Mouse (Mus musculus) CD8-positive naive resting alpha-beta T cell, adult 2 months (primary cell): ENCODE results near the gene Trim44.

Source experiments
- DNase-seq, 2 experiments: peaks; one replicate each; pipeline ENCODE4 v3.0.0; 2022; ENCODE audit warnings: low read depth in 2 of 2, low spot score in 2 of 2

The Trim44 gene

DNA sequence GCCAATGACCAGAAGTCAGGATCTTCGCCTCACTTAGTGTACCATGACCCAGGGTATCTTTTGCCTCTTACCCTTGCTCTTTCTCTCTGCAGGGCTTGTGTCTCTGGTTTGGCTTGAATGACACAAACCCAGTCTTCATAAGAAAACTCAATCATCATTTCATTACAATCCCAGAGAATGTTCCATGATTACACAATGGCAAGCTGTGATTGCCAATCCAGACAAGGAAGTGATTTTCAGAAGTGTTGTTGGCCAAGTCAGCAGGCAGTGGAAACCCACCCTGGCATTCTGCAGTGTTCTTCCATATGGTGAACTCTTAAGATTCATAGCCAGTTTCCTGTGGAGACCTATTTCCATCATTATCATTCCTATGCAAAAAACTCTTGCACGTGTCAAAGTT is 116.1 kb downstream of the Trim44 start:
- DNase-seq: no peak

DNA sequence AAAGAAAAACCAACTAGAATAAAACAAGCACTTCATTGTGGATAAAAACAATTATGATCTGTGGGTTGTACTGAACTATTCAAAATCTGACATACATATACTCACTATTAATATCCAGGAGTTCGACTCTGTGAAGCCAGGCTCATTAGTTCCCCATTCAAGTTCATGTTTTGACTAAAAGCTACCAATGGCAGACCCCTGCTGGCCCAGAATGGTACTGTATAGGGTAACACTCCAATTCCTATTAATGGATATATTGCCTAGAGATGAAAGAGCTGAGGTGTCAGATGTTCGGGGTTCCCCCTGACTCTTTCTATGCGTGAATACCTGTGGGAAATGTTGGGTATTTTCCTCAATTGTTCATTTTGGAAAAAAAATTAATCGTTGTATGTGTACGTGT is 117.6 kb downstream of the Trim44 start:
- DNase-seq: peak; percentile 19 to 45

DNA sequence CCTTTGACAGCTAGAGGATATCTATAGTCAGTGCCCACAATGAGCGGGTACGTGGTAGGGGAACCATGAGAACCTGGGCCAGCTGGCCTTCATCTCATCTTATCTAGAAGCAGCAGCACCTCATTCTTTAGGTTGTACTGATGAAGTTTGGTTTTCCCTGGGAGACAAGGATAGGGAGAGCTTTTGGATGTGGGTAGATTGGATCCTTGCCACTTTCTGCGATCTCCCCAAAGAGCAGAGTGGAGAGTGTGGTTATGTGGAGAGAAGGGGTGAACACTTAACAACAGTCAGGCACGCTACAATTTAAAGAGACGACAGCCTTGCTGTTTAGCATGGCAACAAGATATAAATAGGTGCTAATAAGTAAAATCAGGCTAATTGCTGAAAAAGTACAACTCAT is 119.0 kb downstream of the Trim44 start:
- no peak for DNase-seq

DNA sequence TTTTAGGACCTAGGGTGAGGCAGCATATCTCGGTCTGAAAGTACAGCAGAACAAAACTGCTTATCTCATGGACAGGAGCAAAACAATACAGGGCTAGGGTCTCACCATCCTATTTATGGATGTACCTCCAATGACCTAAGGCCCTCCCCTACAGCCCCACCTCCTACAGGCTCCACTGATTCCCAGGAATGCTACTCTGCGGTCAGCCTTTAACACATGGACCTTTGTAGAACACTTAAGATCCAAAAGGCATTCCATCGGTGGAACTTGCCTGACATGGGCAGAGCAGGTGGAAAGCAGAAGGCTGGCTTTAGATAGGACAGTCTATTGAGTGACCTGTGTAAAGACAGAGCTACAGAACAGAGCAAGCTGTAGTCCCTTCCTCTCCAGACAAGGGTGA is 120.3 kb downstream of the Trim44 start:
- no peak for DNase-seq

DNA sequence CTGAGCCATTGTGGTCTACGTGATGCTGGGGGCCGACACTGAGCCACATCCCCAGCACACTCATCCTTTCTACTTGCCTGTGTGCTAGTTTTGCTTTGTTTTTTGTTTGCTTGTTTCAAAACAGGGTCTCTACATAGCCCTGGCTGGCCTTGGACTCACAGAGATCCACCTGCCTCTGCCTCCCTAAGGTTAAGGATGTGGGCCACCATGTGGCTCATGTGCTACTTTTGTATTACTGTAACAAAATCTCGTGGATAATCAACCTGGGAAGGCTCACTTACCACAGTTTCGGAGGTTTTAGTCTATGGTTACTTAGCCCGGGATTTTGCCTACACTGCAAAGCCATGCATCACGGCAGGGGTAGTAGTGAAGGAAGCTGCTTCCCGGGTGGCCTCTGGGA is 125.5 kb downstream of the Trim44 start:
- no peak for DNase-seq

DNA sequence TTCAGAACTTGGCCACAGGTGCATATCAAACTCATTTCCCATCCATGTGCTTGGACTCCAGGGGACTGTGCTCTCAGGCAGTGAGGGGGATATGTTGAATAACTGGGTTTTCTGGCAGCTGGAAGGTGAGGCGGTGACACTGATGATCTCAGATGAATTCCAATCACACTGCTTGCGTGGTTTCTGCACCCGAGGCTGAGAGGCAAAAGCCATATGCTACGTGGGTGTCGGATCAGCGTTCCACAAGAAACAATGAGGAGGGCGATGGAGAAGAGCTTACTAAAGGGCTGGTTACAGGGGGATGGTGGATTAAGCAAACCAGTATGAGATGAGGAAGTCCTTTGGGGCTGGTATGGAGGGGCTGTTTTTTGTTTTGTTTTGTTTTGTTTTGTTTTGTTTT is 127.8 kb downstream of the Trim44 start:
- no peak for DNase-seq

- DNase-seq: no peak
These were observed 129.7 kb downstream of the Trim44 start for GRCm38 (mm10) chr2:102277946-102278345.

DNA sequence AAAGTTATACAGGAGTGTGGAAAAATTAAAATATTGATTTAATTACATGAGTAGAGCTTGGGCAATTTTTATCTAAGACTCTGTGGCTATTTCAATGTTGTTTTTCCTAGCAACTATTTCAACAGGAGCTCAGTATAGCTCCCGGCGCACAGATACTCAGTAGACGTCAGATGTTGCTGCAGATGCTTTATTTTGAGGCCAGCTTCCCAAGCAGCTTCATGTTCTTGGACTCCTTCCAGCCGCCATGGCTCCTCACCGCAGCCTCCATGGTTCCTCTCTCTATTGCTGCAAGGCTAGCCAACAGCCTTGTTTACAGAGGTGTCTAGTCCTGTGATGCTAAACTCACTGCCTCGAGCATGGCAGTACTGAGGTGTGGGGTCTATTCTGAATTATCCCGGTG is 134.3 kb downstream of the Trim44 start:
- no peak for DNase-seq

- no peak for DNase-seq
These were observed 139.9 kb downstream of the Trim44 start for GRCm38 (mm10) chr2:102267582-102268339.

DNA sequence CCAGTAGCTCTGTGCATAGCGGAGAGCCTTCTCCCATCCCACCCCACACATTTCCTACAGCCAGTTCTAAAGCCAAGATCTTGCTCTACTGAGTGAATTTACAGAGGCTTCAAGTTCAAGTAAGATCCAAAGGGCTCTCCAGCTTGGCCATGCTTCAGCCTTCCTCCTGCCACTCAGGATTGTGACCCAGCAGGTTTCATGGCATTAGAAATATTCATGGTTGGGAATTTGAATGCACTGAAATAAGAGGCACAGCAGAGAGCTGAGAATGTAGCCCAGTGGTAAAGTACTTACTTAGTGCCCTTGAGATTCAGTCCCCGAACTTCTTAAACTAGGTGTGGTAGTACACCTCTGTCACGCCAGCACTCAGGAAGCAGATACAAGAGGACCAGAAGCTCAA is 140.7 kb downstream of the Trim44 start:
- no peak for DNase-seq

- peak; percentile 6 to 12 for DNase-seq
These were observed 148.5 kb downstream of the Trim44 start for GRCm38 (mm10) chr2:102259139-102259538.

DNA sequence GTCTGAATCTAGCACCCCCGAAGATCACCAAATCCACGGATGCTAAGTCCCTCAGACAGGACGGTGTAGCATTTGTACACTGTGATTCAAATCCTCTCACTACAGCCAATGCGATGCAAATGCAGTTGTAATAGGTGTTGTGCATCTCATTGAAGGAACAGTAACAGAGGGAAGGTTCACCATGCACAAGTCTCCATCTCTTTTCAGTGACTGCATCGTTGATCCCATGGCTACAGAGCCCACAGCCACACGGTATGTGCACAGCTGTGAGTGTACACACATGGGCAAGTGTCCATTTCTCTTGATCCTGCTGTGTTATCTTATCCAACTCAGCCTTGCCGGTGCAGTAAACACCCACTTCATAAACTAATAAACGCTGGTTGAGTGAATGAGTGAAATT is 148.9 kb downstream of the Trim44 start:
- no peak for DNase-seq

DNA sequence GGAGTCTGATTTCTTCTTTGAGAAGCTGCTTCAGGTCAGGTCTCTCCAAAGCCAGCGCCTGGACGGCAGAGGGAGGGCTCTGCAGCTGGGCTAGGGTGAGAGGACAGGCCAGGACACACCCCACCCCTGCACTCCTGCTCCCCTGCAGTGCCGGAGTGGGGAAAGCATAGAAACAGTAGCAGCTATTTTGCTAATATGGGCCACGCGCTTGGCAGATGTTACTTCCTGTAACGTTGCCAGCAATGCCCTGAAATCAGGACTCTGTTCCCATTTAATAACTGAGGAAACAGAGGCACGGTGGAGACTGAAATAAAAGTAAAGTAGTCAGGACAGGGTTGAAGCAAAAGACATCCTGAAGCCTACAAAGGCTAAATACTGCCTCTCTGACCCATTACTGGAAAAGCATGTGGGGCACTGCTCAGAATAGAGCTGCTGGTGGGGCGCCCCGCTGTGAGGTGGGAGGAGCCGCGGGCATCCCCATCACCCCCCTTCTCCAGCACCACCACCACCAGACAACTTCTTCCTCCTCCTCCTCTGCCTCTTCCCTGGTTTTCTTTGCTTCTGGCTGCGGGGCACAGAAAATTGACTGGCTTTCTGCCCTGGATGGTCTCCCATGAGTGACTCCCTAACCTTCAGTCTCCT is 149.5 kb downstream of the Trim44 start:
- no peak for DNase-seq

- no peak for DNase-seq
These were observed 150.9 kb downstream of the Trim44 start for GRCm38 (mm10) chr2:102256591-102257335.

- no peak for DNase-seq
These were observed 151.5 kb downstream of the Trim44 start for GRCm38 (mm10) chr2:102256100-102256499.

DNA sequence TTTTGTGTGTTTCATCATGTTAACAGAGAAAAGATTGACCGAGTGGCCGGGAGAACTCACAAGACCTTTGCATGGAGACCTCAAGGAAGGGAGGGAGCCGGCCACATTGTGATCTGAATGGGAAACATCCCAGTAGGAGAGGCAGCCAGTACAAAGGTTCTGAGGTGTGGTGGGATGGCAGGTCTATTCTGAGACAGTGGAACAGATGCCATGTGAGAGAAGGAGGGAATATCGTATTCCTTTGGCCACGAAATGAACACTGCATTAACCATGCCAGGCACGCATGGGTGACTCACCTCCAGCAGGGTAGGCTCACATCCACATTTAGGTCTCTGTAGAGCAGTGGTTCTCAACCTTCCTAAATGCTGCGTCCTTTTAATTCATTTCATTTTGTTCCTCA is 154.4 kb downstream of the Trim44 start:
- DNase-seq: no peak

DNA sequence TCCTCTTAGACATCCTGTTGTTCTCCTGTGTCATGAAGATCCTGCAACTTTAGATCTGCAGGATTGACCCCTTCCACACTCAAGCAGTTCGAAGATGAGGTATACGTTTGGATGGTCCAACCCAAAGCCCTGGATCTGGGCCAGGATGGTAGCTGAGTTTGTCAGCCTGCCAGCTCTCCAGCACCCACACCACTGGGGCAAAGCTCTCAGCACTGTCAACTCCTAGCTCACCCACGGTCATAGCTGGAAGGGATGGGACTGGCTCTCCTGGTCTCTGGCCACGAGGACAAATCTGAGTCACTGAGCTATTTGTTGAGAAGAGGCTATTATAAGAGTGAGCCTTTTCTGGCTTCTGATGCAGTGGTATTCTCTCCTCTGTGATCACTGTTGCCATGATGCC is 155.0 kb downstream of the Trim44 start:
- no peak for DNase-seq
